Mouse (Mus musculus): ENCODE data around the gene Hmgxb4.
"Not testable (repeated sequence)": the region's sequence is repeated elsewhere in the genome, so short reads cannot be mapped to it uniquely, and the experiment has no call there.

Gene Hmgxb4

DNA sequence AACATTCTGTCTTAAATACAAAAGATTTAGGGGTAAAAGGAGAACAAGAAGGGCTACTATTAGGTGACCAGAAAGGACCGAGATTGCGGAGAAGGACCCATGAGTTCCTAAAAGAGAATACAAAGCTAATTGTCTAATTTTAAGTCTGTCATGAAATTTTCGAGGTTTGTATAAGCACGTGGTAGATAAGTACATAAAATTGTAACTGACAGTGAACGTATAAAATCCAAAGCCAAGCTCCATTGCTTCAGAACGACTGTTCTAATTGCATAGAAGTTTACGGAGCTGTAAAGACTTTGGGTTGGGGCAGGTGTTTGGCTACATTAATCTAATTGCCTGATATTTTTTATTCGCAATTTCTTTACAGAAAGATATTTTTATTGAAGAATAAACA lies at the start of gene Hmgxb4:
Gene Hmgxb4, plus strand, starts transcription at position 276 of the 394 bp plus-strand sequence.
- no peak for DNase-seq

GRCm38 (mm10) chr8:74949445-74949844 lies 43.7 kb upstream of the Hmgxb4 start:
- no peak for DNase-seq

DNA sequence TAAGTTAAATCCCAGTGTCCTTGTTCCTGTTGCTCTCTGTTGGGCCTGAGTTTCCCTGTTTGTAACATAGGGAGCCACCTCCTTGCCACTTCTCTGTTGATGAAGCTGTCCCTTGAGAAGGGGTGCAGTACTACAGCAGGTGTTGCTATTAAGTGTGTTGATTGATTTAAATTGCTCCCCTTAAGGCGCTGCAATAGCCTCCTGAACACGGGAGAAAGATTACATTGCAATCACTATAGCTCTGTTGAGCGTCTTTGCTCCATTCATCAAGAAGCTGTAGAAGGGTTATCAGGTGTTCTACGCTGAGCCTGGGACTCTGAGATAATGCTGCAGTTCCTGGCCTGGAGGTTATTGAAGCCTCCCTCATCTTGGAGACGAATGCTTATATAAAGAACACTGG lies 29.2 kb upstream of the Hmgxb4 start:
- no peak for DNase-seq

DNA sequence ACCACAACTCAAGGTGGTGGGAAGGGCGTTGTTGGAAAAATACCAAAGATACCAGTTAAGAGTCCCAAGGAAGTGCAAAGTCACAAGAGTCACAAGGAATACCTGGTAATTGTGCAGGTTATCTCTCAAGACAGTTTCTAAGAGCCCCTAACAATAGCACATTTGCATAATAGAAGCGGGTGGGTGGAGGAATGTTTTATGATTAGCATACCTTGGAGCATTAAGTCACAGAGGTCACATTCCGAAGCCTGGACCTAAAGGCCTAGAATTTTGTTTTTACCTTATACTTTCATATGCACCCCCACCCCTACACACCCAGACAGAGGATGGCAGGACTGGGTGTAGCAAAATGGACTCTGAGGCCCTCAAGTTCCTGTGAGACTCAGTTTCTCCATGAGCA lies 22.9 kb upstream of the Hmgxb4 start:
- not testable (repeated sequence) for DNase-seq

GRCm38 (mm10) chr8:74971636-74972035 lies 21.5 kb upstream of the Hmgxb4 start:
- no peak for DNase-seq

DNA sequence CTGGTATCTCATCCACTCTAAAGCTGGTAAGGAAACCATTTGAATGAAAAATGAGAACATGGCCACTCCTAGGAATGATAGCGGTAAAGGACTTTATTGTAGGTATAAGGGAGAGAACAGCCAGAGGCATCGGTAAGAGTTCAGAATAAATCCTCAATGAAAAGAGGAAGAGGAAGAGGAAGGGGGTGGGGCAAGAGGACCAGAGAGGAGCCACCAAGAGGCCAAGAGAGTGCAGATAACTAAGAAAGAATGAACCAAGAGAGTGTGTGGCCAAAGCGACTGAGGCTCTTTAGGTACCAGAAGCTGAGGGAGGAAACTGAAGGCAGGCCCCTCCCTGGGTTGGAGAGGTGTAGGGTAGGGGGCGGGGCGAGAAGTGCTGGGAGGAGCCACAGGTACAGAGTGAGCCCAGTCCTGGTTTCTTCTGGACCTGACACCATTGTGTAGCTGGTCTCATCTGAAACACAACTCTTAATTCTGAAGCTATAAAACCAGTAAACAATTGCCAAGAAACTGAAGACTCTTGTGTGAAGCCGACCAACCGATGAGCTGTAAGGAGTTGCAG lies 20.8 kb upstream of the Hmgxb4 start:
- no peak for DNase-seq

DNA sequence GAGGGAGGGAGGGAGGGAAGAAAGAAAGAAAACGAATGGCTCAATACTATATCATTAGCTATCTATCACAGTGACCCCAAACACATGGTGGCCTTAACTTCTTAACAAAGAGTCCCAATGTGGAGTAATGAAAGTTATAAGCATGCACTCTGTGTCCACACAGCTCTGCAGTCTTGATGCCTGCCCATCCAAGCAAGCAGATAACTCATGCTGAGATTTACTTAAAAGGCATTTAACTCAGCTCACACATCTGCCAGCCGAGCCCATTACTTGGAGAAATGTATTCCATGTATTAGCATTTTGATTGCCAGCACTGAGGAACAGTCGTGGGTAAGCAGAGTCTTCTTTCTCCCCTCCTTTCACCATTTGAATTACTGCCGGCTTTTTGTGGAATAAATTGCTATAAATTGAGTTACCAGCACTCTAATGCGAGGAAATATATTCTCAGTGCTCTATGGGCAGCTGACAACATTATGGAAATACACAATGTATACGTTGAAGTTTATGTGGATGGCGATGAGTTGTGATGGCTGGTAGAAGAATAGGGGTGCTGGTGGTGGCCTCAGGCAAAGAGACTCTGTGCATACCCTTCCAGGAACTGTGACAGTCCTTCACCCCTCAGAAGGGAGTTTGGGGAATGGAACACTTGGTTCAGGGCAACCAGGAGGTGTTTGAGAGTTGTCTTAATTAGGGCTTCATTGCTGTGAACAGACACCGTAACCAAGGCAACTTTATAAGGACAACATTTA lies 19.9 kb upstream of the Hmgxb4 start:
- DNase-seq = no peak

- no peak for DNase-seq
Observed at GRCm38 (mm10) chr8:74973904-74974303, 19.3 kb upstream of the Hmgxb4 start.

- no peak for DNase-seq
Observed at GRCm38 (mm10) chr8:74977427-74977826, 15.7 kb upstream of the Hmgxb4 start.

DNA sequence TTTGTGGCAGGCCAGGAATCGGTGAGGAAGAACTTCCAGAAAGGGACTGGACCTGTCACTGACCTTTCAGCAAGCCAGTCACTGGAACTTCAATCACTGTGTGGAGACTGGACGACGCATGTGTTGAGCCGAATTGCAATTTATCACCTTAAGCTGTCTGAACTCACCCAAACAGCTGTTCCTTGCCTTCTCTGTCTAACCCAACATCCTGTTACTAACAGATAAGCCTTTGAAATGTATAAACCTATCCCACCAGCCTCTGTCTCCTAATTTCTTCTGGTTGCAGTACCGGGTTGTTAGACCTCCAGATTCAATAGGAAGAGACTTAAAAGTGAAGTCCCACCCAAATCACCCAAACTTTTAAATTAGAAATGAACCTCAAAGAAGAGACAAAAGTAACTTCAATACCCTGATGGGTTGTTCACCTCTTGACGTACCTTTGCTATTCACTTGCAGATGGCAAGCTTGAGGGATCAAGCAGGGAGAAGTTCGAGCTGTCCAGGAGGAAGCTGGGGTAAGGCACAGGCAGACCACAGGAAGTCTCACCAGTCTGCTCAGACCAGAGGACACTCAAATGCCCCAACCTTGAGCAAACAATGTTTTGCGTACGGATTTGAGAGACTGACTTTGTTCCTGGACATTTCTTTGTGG lies 13.0 kb upstream of the Hmgxb4 start:
- no peak for DNase-seq

GRCm38 (mm10) chr8:74980711-74981062 lies 12.5 kb upstream of the Hmgxb4 start:
- no peak for DNase-seq

GRCm38 (mm10) chr8:74981809-74982208 lies 11.3 kb upstream of the Hmgxb4 start:
- no peak for DNase-seq

DNA sequence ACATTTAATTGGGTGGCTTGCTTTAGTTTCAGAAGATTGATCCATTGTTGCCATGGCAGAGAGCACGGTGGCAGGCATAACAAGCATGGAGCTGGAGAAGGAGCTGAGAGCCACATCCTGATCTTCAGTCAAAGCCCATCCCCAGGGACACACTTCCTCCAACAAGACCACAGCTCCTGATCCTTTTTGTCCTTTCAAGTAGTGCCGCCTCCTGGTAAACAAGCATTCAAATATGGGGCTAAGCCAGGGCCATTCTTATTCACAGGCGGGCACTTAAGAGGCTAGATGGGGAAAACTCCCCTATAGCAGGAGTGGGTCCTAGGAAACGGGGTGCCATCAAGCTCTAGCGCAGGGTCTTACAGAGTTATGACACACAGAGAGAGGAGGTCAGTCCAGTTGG lies 5.7 kb upstream of the Hmgxb4 start:
- DNase-seq = no peak

DNA sequence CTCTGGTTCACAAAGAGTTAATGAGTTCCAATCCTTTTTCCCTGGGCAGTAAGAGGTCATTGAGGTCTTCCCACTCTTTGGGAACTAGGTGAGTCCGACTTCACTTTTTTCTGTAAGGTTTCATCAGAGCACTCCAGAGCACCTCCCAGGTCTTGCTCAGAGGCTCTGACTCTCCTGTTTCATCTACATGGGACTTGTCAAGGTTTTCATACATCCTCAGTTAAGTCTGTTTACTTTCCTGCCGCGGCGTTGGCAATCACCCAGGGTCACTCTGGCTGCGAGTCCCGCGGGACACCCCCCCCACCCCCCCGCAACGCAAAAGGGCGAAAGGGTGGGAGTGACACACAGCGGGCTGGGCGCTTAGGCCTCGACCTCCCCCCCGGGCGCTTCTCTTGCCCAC lies 3.1 kb upstream of the Hmgxb4 start:
- no peak for DNase-seq

DNA sequence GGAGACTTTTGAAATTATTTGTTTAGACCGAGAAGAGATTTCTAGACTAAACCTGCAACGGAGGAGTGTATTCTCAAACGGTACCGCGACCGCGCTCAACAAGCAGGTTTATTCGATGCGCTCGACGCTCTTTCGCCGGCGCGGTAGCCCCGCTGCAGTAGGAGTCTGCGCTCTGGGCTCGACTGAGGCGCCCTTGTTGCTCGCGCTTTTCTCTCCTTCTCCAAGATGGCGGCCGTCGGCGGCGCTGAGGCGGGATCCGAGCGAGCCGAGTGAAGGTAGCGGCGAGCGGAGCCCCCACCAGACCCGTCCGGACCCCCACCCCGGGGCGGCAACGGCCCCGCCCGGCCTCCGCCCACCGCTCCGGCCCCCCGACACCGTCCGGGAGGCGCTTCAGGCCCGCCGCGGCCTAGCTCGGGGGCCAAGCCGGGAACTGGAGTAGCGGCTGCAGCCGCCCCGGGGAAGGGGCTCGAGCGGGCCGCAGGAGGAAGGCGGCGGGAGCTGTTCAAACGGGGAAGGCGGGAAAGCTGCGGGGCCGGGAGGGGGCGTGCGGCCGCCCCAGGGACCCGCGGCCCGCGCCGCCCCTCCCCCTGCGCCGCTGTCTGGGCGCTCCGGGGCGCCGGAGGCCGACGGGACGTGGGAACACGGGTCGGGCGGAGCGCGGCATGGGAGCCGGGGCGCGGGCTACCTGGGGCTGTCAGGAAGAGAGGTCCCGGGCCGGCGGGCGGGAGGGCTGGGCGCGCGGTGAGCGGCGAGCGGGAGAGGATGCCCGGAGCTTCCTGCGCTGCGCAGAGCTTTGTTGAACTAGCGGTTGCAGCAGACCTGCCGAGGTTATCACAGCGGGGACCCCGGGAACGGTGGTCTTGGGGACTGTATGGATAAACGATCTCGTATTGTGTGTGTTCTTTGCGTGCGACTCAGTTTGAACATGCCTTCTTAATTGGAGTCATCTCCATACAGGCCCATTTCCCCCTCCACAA lies 607 bp downstream of the Hmgxb4 start:
- DNase-seq = peak; percentile 85

DNA sequence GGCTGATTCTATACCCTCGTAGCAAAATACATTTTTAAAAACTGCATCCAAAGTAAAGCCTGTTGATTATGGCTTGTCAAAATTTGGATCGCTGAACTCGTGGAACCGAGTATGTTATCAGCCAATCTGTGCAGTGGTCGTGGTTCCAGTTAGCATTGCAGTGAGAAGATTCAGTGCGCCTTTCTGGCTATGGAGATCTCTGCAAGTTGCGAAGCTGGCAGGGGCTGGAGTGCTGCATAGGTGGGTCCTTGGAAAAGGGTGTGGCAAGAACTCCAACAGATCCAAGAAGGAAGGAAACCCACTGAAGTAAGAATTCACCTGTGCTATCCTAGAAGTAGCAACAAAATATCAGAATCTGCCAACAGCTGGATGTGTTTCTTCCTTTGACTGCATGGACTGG lies 1.4 kb downstream of the Hmgxb4 start:
- DNase-seq = peak; percentile 22

DNA sequence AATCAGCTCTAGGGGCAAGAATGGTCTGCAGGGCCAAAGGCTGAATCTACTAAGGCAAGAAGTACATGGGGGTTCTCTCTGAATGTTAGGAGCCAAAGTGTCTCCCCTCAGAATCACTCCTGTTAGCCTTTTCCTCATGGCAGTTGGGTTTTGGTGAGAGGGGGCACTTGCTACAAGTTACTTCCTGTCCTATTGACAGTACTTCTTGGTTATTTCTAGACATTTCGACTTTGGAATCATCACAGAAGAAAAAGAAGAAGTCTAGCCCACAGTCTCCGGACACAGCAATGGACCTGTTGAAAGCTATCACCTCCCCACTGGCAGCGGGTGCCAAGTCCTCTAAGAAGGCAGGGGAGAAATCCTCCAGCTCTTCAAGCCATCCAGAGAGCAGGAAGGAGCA lies 7.3 kb downstream of the Hmgxb4 start:
- no peak for DNase-seq

GRCm38 (mm10) chr8:75008826-75009225 lies 15.7 kb downstream of the Hmgxb4 start:
- no peak for DNase-seq

DNA sequence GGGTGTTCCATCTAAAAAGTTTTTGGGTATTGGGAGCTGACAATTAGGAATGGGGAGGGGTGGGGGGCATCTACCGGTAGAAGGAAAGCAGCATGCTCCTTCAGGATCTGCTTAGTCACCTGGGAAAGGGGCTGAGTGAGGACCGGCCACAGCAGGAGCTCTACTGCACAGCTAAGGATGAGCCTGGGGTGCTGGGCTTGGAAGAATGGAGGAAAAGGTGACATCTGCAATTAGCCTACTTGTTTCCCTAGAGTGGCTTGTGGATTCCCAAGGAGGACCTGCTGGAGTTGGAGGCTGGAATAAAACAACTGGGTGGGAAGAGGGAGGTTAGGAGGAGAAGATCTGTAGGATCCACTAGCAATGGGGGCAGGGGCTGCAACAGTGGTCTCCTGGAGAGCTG lies 20.4 kb downstream of the Hmgxb4 start:
- DNase-seq = no peak

- DNase-seq = no peak
Observed at GRCm38 (mm10) chr8:75013964-75014363, 20.8 kb downstream of the Hmgxb4 start.

- no peak for DNase-seq
Observed at GRCm38 (mm10) chr8:75015981-75016380, 22.8 kb downstream of the Hmgxb4 start.

DNA sequence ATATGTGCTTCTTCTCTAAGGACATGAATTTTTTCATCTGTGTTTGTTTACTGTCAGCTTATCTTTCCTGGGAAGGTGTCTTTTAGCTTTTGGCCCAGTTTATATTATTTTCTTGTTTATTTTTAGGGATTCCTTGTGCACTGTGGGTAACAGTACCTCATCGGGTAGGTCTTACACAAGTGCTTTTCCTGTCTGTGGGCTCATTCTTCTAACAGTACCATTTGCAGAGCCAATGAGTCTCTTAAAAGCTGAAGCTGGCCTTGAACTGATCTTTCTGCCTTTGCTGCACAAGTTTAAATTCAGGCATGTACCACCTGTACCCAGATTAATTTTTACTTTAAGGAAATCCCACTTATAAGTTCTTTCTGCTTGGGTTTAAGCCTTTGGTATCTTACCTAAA lies 23.3 kb downstream of the Hmgxb4 start:
- no peak for DNase-seq

- no peak for DNase-seq
Observed at GRCm38 (mm10) chr8:75018274-75018972, 25.3 kb downstream of the Hmgxb4 start.

All from cerebellum, adult 11-12 months (tissue).